Mouse (Mus musculus): ENCODE measurements around the gene Olfr548-ps1.

GRCm38 (mm10) chr7:102509726-102510125 is 31.0 kb upstream of the Olfr548-ps1 start:
- TF ChIP-seq CTCF (IDR thresholded peaks at IDR 0.05; ENCODE audit: low read depth) = no peak
- TF ChIP-seq EP300 (IDR thresholded peaks at IDR 0.05; ENCODE audit: low read depth) = no peak
